Comparison of ENCODE assay signal across 13 mouse cellular contexts in genomic region chr9:106015666-106016065, GRCm38 (mm10). TPM values are rescaled to one million over a fixed set of nuclear protein-coding genes. Genes with fewer than 3 reads are reported as not detected.
"Had no signal": no experiment of that assay in that cellular context is flagged by ENCODE, and none has a peak within 500 bp of the region (broad histone marks: within the 10 kb centered on the region; RNA-seq: fewer than 3 reads in every experiment).

No protein-coding gene starts in this region.

- DNase-seq: lung, adult 18-20 months; lung, embryonic 14.5 days; lung, postnatal 10 days; lung, postnatal 4 days; midbrain, embryonic 14.5 days; retina, postnatal 1 day; right cerebral cortex, adult 18-20 months; right cerebral cortex, postnatal 25 days; thymus, adult 2 months; thymus, postnatal 25 days; thymus, postnatal 4 days had no signal

RNA-seq across cellular contexts. Expression of gene Col6a5, which starts 55.2 kb away (rescaled TPM):
- total RNA-seq: megakaryocyte, adult 5-6 weeks; megakaryocyte-erythroid progenitor cell, adult 5-6 weeks had no signal
